Mouse (Mus musculus) right cerebral cortex, postnatal 10 days (tissue): ENCODE results near the gene Rbms3.

Experiments
- DNase-seq, 2 experiments: peaks; one replicate each; pipeline ENCODE4 v3.0.0; 2021; ENCODE audit warnings: low spot score in 2 of 2

Gene Rbms3

DNA sequence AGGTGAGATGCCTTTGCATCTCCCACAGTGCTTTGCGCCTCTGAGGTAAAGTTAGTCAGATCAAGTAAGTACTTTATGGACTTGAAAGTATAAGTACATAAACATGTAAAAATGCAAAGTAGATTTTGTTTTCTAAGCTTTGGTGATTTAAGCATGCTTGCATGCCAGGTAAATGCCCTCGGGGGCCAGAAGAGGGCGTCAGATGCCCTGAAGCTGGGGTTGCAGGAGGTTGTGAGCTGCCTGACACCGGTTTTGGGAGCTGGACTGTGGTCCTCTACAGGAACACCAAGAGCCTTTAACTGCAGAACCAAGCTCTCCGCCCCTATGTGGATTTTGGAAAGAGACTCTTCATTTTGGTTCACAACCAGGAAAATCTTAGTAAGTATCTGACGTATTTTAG lies 652.3 kb downstream of the Rbms3 start:
- DNase-seq, result no peak

- peak; percentile 57 to 58 for DNase-seq
These were observed 652.9 kb downstream of the Rbms3 start for GRCm38 (mm10) chr9:116976575-116977408.

DNA sequence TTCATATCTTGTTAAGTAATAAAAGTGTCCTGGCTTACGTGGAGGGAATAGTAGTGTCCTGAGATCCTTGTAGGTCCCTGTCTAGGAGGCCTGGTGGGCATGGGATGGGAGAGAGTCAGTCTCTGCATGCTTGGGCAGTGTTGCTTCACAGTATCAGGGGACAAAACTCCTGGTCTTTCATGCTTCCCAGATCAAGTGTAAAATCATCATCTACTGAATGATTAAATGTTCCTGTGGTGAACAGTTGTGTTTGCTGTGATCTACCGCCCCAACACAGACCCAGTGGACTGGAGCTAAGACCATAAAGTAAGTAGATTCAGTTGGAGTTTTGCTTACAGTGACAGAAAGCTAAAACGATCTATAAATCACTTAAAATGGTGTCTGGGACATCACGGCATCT lies 654.4 kb downstream of the Rbms3 start:
- DNase-seq, result no peak

DNA sequence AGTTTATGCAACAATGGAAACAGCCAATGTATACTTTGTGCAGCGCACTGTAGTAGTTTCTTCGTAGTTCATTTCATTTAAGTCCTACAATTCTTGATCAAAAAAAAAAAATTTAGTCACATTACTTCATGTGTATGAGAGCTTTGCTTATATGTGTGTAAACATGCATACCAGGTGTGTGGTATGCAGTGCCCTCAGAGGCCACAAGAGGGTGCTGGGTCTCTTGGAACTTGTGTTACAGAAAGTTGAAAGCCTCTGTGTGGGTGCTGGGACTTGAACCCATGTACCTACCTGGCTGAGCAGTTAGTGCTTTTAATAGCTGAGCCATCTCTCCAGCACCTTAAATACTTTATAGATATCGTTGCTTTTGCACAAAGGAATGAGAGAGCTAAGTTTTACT lies 655.6 kb downstream of the Rbms3 start:
- no peak for DNase-seq

DNA sequence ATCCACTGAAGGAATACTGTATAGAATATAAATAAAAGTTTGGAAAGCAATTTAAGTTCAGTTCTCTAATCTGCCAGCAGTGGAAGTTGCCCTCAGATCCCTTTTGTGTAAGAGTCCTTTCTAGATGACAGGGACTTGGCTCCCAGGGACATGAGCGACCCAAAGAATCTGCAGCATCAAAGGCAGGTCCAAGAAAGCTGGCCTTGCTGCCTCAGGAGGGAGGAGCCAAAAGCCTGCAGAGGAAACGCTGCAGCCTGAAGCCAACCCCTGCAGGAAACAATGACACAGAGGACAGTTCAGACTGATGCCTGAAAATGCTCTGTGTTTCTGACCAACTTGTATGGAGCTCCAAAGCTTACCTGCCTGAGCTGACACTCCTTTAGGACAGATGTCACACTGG lies 656.1 kb downstream of the Rbms3 start:
- DNase-seq, result no peak

GRCm38 (mm10) chr9:116967317-116967716 lies 662.4 kb downstream of the Rbms3 start:
- DNase-seq, result no peak

- no peak for DNase-seq
These were observed 664.0 kb downstream of the Rbms3 start for GRCm38 (mm10) chr9:116965691-116966090.

GRCm38 (mm10) chr9:116956156-116956555 lies 673.6 kb downstream of the Rbms3 start:
- DNase-seq, result no peak

DNA sequence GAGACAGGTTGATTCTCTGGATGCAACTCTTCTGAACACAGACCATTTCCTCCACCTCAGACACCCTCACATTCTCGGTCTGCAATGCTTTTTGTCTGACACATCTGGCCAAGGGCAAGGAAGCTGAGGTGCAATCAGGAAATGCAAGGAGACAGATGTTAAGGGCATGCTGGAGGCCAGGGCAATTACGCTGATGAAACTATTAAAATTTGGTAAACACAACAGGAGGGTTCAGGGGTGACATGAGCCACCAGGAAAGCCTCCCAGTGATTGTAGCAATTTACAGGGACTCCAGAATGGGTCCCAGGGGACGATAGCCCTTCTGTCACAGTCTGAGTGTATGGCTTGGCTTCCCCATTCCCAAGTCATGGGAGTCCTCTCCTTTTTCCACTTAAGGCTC lies 681.5 kb downstream of the Rbms3 start:
- DNase-seq, result no peak

DNA sequence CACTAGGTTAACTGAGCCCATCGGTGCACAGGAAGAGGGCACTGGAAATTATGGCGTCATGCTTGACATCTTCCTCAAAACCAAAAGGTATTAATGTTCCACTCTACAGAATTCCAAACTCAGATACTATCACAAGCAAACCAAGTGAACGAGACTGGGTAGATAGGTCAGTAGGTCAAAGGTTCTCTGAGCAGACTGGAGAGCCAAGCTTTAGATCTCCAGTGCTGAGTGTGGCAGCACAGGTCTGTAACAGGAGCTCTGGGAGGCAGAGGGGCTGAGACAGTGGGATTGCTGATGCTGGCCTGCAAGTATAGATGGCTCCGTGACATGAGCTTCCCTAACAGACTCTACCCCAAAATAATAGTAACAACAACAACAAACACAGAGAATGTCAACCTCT lies 682.3 kb downstream of the Rbms3 start:
- no peak for DNase-seq

DNA sequence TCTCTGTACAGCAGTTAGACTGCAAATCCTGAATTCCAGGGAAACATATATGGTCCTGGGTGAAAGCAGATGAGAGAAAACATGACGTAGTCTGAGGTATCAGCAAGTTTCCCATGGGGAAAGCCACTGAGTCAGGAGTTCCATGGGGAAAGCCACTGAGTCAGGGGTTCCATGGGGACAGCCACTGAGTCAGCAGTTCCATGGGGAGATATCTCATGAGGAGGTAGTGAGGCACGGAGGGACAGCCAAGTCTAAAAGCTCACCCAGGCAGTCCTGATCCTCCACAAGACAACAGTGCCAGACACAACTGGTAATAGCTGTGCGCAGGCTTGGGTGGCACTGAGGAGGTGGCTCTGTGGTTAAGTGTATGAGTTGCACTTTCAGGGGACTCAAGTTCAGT lies 682.9 kb downstream of the Rbms3 start:
- no peak for DNase-seq

GRCm38 (mm10) chr9:116945689-116946088 lies 684.0 kb downstream of the Rbms3 start:
- no peak for DNase-seq

- DNase-seq, result peak in 1 of 2 experiments; percentile 27
These were observed 685.8 kb downstream of the Rbms3 start for GRCm38 (mm10) chr9:116943902-116944301.

DNA sequence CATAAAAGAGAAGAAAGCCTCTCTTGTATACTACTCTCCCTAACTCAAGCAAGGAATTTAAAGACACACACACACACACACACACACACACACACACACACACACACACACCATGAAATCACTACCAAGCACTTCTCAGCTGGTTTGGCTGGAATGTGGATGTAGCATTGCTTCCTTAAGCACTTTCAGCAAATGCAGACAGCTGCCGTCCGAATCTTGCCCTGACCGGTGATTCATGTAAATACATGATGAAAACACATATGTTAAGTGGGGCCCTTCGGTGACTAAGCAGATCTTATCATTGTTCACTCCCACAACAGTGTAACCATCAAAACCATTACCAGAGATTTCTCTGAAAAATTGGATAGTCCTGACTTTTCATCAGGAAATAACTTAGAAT lies 688.6 kb downstream of the Rbms3 start:
- no peak for DNase-seq

DNA sequence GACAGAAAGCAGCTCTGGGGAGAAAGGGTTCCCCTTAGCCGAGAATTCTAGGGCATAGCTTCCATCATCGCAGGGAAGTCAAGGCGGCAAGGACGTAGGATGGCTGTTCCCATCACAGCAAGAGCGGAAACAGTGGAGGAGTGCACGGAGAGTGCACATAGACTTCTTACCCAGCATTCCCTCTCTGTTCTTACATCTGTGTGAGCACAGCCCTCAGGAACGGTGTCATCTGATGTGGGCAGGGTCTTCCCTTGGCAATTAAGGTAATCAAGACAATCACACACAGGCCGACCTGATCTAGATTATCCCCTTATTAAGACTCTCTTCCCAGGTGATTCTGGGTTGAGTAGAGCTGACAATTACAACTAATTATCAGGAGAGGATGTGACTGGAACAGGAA lies 689.0 kb downstream of the Rbms3 start:
- DNase-seq, result no peak

GRCm38 (mm10) chr9:116928338-116928737 lies 701.4 kb downstream of the Rbms3 start:
- DNase-seq, result no peak

- DNase-seq, result no peak
These were observed 706.6 kb downstream of the Rbms3 start for GRCm38 (mm10) chr9:116923151-116923550.

GRCm38 (mm10) chr9:116922561-116922960 lies 707.2 kb downstream of the Rbms3 start:
- DNase-seq, result no peak

DNA sequence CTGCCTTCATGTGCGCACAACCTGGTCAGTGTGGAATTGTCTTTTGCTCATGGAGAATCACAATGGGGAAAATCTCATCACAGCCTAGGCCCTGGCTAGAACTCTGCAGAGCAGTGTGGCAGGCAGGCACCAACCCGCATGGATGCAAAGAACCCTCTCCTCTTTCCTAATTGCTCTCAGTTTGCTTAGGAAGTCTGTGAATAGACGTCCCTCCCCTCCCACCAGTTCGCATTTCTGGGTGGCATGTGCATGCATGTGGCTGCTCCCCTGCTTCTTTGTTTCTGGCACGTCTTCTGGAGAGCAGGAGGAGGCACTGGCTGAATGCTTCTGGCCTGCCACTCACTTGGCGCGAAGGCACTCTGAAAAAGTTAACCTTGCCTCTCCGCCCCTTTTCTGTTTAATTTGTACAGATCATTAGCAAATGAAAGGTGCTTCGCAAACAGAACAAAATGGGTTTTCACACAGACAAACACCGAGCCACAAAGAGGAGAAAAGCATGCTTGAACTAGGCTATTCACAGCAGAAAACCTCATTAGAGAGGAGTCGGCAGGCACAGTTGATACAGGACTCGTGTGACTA lies 710.2 kb downstream of the Rbms3 start:
- DNase-seq, result peak; percentile 29 to 38

GRCm38 (mm10) chr9:116912493-116912847 lies 717.2 kb downstream of the Rbms3 start:
- DNase-seq, result no peak

- no peak for DNase-seq
These were observed 717.8 kb downstream of the Rbms3 start for GRCm38 (mm10) chr9:116911781-116912492.

- DNase-seq, result no peak
These were observed 720.2 kb downstream of the Rbms3 start for GRCm38 (mm10) chr9:116909511-116909910.

DNA sequence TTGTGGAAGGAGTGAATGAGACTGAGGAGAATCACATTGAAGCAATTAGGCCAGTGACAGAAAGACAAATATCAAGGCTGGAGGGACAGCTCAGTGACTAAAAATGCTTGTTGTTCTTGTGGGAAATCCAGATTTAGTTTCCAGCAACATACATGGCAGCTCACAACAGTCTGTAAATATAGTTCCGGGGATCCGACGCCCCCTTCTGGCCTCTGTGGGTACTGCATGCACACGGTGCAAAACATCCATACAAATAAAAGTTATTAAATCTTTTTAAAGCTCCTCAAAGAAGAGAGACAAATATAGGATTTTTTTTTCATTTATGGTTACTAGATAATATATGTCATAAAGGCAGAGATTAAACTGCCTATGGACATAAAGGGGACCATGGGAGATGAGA lies 722.8 kb downstream of the Rbms3 start:
- no peak for DNase-seq
